In genomic region chr12:77019708-77020511, GRCm38 (mm10) we compare ENCODE assay signal across 8 mouse cellular contexts. TPM values are rescaled to one million over a fixed set of nuclear protein-coding genes. Genes with fewer than 3 reads are reported as not detected.
DNase-seq lines count a peak whose midpoint lies in the region; ATAC-seq lines count a peak whose summit lies in the region.

No protein-coding gene starts in this region.

- no peak overlapping the region for H3K27ac ChIP-seq in hindbrain, embryonic 15.5 days (replicated peaks)
- no peak overlapping the region for H3K27ac ChIP-seq in hindbrain, embryonic 13.5 days

- H3K27me3 ChIP-seq in hindbrain, embryonic 15.5 days: no peaks in the 10 kb centered on the region
- H3K27me3 ChIP-seq in hindbrain, embryonic 13.5 days: peaks cover 17% of the 10 kb centered on the region; the same call in 1 of the 2 replicates

- WGBS in hindbrain, embryonic 15.5 days: 65% methylated on average over 14 of the region's 14 CpGs
- 72% methylated on average over 14 of the region's 14 CpGs for WGBS in hindbrain, embryonic 13.5 days

- no peak overlapping the region for H3K4me3 ChIP-seq in hindbrain, embryonic 15.5 days
- no peak overlapping the region for H3K4me3 ChIP-seq in hindbrain, embryonic 13.5 days

- peak; percentile 18 to 25 for DNase-seq in B cell, adult 2 months
- peak; percentile 46 to 72 for DNase-seq in frontal cortex, postnatal 36 days (ENCODE audit: low spot score in 2 of 2)
- DNase-seq in layer of hippocampus, postnatal 10 days (ENCODE audit: low spot score in 2 of 2): peak; percentile 41 to 59
- no peak for DNase-seq in spleen, adult 12 weeks (ENCODE audit: low spot score)

- peak; percentile 74 for ATAC-seq in hindbrain, embryonic 15.5 days (ENCODE audit: low FRiP score, low read depth)
- no peak for ATAC-seq in hindbrain, embryonic 13.5 days (ENCODE audit: low FRiP score)
- peak; percentile 94 for ATAC-seq in cerebellum, adult (ENCODE audit: insufficient number of reproducible peaks, low FRiP score, low TSS enrichment)
- ATAC-seq in neutrophil, adult 5-6 weeks (ENCODE audit: extremely low read depth, insufficient number of reproducible peaks, low FRiP score, poor library complexity, severe bottlenecking): peak; percentile 41

- H3K4me1 ChIP-seq in hindbrain, embryonic 15.5 days (replicated peaks): peaks cover 18% of the 10 kb centered on the region; the same call in 1 of the 2 replicates
- H3K4me1 ChIP-seq in hindbrain, embryonic 13.5 days (replicated peaks): peaks cover 19% of the 10 kb centered on the region; the same call in 1 of the 2 replicates

- no peaks in the 10 kb centered on the region for H3K9me3 ChIP-seq in hindbrain, embryonic 15.5 days
- H3K9me3 ChIP-seq in hindbrain, embryonic 13.5 days: no peaks in the 10 kb centered on the region

- H3K4me2 ChIP-seq in hindbrain, embryonic 15.5 days: no peak overlapping the region
- no peak overlapping the region for H3K4me2 ChIP-seq in hindbrain, embryonic 13.5 days

- H3K36me3 ChIP-seq in hindbrain, embryonic 15.5 days: no peaks in the 10 kb centered on the region
- H3K36me3 ChIP-seq in hindbrain, embryonic 13.5 days: no peaks in the 10 kb centered on the region

- no peak overlapping the region for H3K9ac ChIP-seq in hindbrain, embryonic 15.5 days
- no peak overlapping the region for H3K9ac ChIP-seq in hindbrain, embryonic 13.5 days

RNA-seq across cellular contexts. Expression of gene Max, which starts 57.9 kb away (rescaled TPM):
- 21.4 and 22.5 TPM in 2 replicates for polyA plus RNA-seq in hindbrain, embryonic 15.5 days (2015; fragmentation: Nextera tagmentation; extraction: Ambion mirVana)
- 16.6 and 16.8 TPM in 2 replicates for polyA plus RNA-seq in hindbrain, embryonic 13.5 days (2015; fragmentation: Nextera tagmentation; extraction: Ambion mirVana)
- total RNA-seq in layer of hippocampus, postnatal 10 days (2021): 10 to 100 TPM; 73.4 to 79.8 TPM
- 238 and 243 TPM in 2 replicates for total RNA-seq in neutrophil, adult 5-6 weeks (2017)
